Mouse (Mus musculus) mouse trophoblast stem cell (cell line): ENCODE results near the gene Exoc2.

Experiments used
- in situ Hi-C, 2 experiments: fragments of 300-500 bp; cut with MseI, MboI; formaldehyde crosslinking; loops; 2 replicates in 1 of 2; 3 replicates in 1 of 2; pipeline ENCODE4 v1.15.1; 2025

The Exoc2 gene

GRCm38 (mm10) chr13:30781905-30782304 lies 192.0 kb downstream of the Exoc2 start:
- in situ Hi-C loops = no loop called here

GRCm38 (mm10) chr13:30777678-30778179 lies 196.2 kb downstream of the Exoc2 start:
- in situ Hi-C loops = no loop called here

GRCm38 (mm10) chr13:30776021-30776420 lies 197.9 kb downstream of the Exoc2 start:
- in situ Hi-C loops = no loop called here

GRCm38 (mm10) chr13:30767477-30768127 lies 206.3 kb downstream of the Exoc2 start:
- in situ Hi-C loops = no loop called here

- in situ Hi-C loops = no loop called here
These were observed 207.0 kb downstream of the Exoc2 start for GRCm38 (mm10) chr13:30766636-30767476.

GRCm38 (mm10) chr13:30765906-30766305 lies 208.0 kb downstream of the Exoc2 start:
- in situ Hi-C loops = no loop called here

GRCm38 (mm10) chr13:30764014-30764740 lies 209.7 kb downstream of the Exoc2 start:
- in situ Hi-C loops = no loop called here
